In genomic region chr1:136866481-136867092, GRCm38 (mm10) we compare ENCODE assay signal across 13 mouse cellular contexts.
A peak's percentile ranks its signal among the peaks of the same experiment; 100 is the strongest.
DNase-seq lines count a peak whose midpoint lies in the region; ATAC-seq and TF ChIP-seq lines count a peak whose summit lies in the region.
"Had no signal": no experiment of that assay in that cellular context is flagged by ENCODE, and none has a peak within 500 bp of the region (broad histone marks: within the 10 kb centered on the region; RNA-seq: fewer than 3 reads in every experiment).

No protein-coding gene starts in this region.

- H3K9me3 ChIP-seq in liver, embryonic 14.5 days (ENCODE audit: control insufficient read depth, low read length) = no peaks in the 10 kb centered on the region
- no peaks in the 10 kb centered on the region for H3K9me3 ChIP-seq in liver, embryonic 12.5 days (replicated peaks)
- no peaks in the 10 kb centered on the region for H3K9me3 ChIP-seq in stomach, postnatal 0 days (ENCODE audit: control insufficient read depth, low read length)
- H3K9me3 ChIP-seq: heart, embryonic 10.5 days; intestine, embryonic 15.5 days; limb, embryonic 12.5 days; neural tube, embryonic 15.5 days had no signal

- no peak overlapping the region for H3K9ac ChIP-seq in liver, embryonic 14.5 days (replicated peaks)
- no peak overlapping the region for H3K9ac ChIP-seq in liver, embryonic 12.5 days
- H3K9ac ChIP-seq in stomach, postnatal 0 days (ENCODE audit: low read length) = no peak overlapping the region
- H3K9ac ChIP-seq: forebrain, postnatal 0 days; intestine, embryonic 15.5 days; limb, embryonic 12.5 days; neural tube, embryonic 15.5 days had no signal

- no peak for TF ChIP-seq EP300 in liver, embryonic 14.5 days (IDR thresholded peaks at IDR 0.05; ENCODE audit: low read depth)
- no peak for TF ChIP-seq EP300 in stomach, postnatal 0 days (optimal IDR thresholded peaks at IDR 0.05)

- 73% methylated on average over 9 of the region's 9 CpGs for WGBS in cerebellum, adult 2 months
- WGBS in liver, embryonic 14.5 days (ENCODE audit: insufficient replicate concordance) = 49% methylated on average over 9 of the region's 9 CpGs
- WGBS in liver, embryonic 12.5 days (ENCODE audit: insufficient replicate concordance) = 62% methylated on average over 9 of the region's 9 CpGs
- WGBS in stomach, postnatal 0 days = 71% methylated on average over 9 of the region's 9 CpGs

- no peak for TF ChIP-seq POLR2A in cerebellum, adult 2 months (IDR thresholded peaks at IDR 0.05; ENCODE audit: borderline replicate concordance, insufficient read depth, low read length)

- H3K27ac ChIP-seq in cerebellum, adult 2 months (ENCODE audit: insufficient read depth, low read length) = no peak overlapping the region
- H3K27ac ChIP-seq in liver, embryonic 14.5 days = no peak overlapping the region
- no peak overlapping the region for H3K27ac ChIP-seq in liver, embryonic 12.5 days
- H3K27ac ChIP-seq in stomach, postnatal 0 days (replicated peaks) = no peak overlapping the region
- H3K27ac ChIP-seq: heart, embryonic 10.5 days; intestine, embryonic 15.5 days; limb, embryonic 12.5 days; neural tube, embryonic 15.5 days had no signal

- no peak overlapping the region for H3K4me3 ChIP-seq in cerebellum, adult 2 months (replicated peaks; ENCODE audit: insufficient read depth, low read depth, low read length)
- H3K4me3 ChIP-seq in liver, embryonic 14.5 days (ENCODE audit: insufficient read depth in 1 of 2, low read depth in 2 of 2, low read length in 2 of 2) = no peak overlapping the region
- H3K4me3 ChIP-seq in liver, embryonic 12.5 days = no peak overlapping the region
- H3K4me3 ChIP-seq in stomach, postnatal 0 days (ENCODE audit: low read depth, low read length) = no peak overlapping the region
- H3K4me3 ChIP-seq: heart, embryonic 10.5 days; intestine, embryonic 15.5 days; limb, embryonic 12.5 days; neural tube, embryonic 15.5 days had no signal

- ATAC-seq in liver, embryonic 14.5 days (ENCODE audit: insufficient read depth) = no peak
- ATAC-seq in liver, embryonic 12.5 days = no peak
- ATAC-seq in stomach, postnatal 0 days (ENCODE audit: low FRiP score, low TSS enrichment) = no peak
- ATAC-seq: forebrain, postnatal 0 days; intestine, embryonic 15.5 days had no signal

- peak; percentile 5 to 8 for DNase-seq in cerebellum, adult 18-20 months
- DNase-seq in cerebellum, adult 2 months = no peak
- DNase-seq in liver, embryonic 14.5 days (ENCODE audit: low read depth in 3 of 3, low spot score in 3 of 3) = no peak
- DNase-seq in c-Kit-positive CD71-negative TER-119-negative erythroid progenitor cells, embryonic 14.5 days (ENCODE audit: low read depth) = peak; percentile 6
- DNase-seq in stomach, postnatal 0 days (ENCODE audit: low spot score) = no peak
- no peak for DNase-seq in frontal cortex, postnatal 14 days (ENCODE audit: low spot score in 2 of 2)
- no peak for DNase-seq in right cerebral cortex, postnatal 4 days
- DNase-seq: forebrain, postnatal 0 days had no signal

- H3K36me3 ChIP-seq in liver, embryonic 14.5 days (replicated peaks; ENCODE audit: control insufficient read depth, insufficient read depth, low read depth) = no peaks in the 10 kb centered on the region
- H3K36me3 ChIP-seq in liver, embryonic 12.5 days = no peaks in the 10 kb centered on the region
- H3K36me3 ChIP-seq in stomach, postnatal 0 days (ENCODE audit: control insufficient read depth, insufficient read depth, low read length) = no peaks in the 10 kb centered on the region
- H3K36me3 ChIP-seq: heart, embryonic 10.5 days; intestine, embryonic 15.5 days; limb, embryonic 12.5 days; neural tube, embryonic 15.5 days had no signal

- no peak overlapping the region for H3K4me2 ChIP-seq in liver, embryonic 14.5 days (ENCODE audit: low read depth)
- H3K4me2 ChIP-seq in liver, embryonic 12.5 days = no peak overlapping the region
- H3K4me2 ChIP-seq in stomach, postnatal 0 days (replicated peaks; ENCODE audit: low read depth) = no peak overlapping the region
- H3K4me2 ChIP-seq: intestine, embryonic 15.5 days; limb, embryonic 12.5 days; neural tube, embryonic 15.5 days had no signal

- no peaks in the 10 kb centered on the region for H3K4me1 ChIP-seq in cerebellum, adult 2 months (ENCODE audit: control insufficient read depth, insufficient read depth, low read length)
- no peaks in the 10 kb centered on the region for H3K4me1 ChIP-seq in liver, embryonic 14.5 days (replicated peaks; ENCODE audit: control insufficient read depth in 2 of 2, insufficient read depth in 2 of 2, low read length in 1 of 2)
- H3K4me1 ChIP-seq in liver, embryonic 12.5 days = no peaks in the 10 kb centered on the region
- 0 out of 2 replicates have a peak, but pooled peaks cover under 1% of the 10 kb centered on the region for H3K4me1 ChIP-seq in stomach, postnatal 0 days (replicated peaks; ENCODE audit: control insufficient read depth, insufficient read depth)
- H3K4me1 ChIP-seq: intestine, embryonic 15.5 days; limb, embryonic 12.5 days; neural tube, embryonic 15.5 days had no signal

- TF ChIP-seq CTCF in cerebellum, adult 2 months (IDR thresholded peaks at IDR 0.05; ENCODE audit: borderline replicate concordance, insufficient read depth, low read depth, low read length) = no peak
- peak; percentile 46 for TF ChIP-seq CTCF in liver, embryonic 14.5 days (IDR thresholded peaks at IDR 0.05; ENCODE audit: low read depth)
- TF ChIP-seq CTCF in stomach, postnatal 0 days (IDR thresholded peaks at IDR 0.05; ENCODE audit: low read depth) = peak; percentile 46

- no peaks in the 10 kb centered on the region for H3K27me3 ChIP-seq in cerebellum, adult 2 months (ENCODE audit: control insufficient read depth, insufficient read depth, low read length)
- no peaks in the 10 kb centered on the region for H3K27me3 ChIP-seq in liver, embryonic 14.5 days (ENCODE audit: control insufficient read depth, insufficient read depth, low read length)
- no peaks in the 10 kb centered on the region for H3K27me3 ChIP-seq in liver, embryonic 12.5 days (replicated peaks)
- H3K27me3 ChIP-seq in stomach, postnatal 0 days (ENCODE audit: control insufficient read depth, insufficient read depth, low read length) = no peaks in the 10 kb centered on the region
- H3K27me3 ChIP-seq: intestine, embryonic 15.5 days; limb, embryonic 12.5 days; neural tube, embryonic 15.5 days had no signal

Comparison
In these comparisons a context has a peak if more than half of its experiments do, and no peak if none do; other contexts are left out.
1. DNase-seq: peak in cerebellum, adult 18-20 months (2 of 2) and c-Kit-positive CD71-negative TER-119-negative erythroid progenitor cells, embryonic 14.5 days (single experiment); none in cerebellum, adult 2 months (0 of 2), liver, embryonic 14.5 days (0 of 3), stomach, postnatal 0 days (single experiment), frontal cortex, postnatal 14 days (0 of 2) and right cerebral cortex, postnatal 4 days (single experiment).